Mouse (Mus musculus) heart, embryonic 12.5 days (tissue): ENCODE data around the gene Cntnap1. TPM values are rescaled to one million over a fixed set of nuclear protein-coding genes. Genes with fewer than 3 reads are reported as not detected.
A peak's percentile ranks its signal among the peaks of the same experiment; 100 is the strongest.

Experiments
- ATAC-seq: fragments of 200-750 bp; cut with Nextera tagmentation; 2 replicates; pipeline ENCODE4 v1.8.0; 2017; ENCODE audit warnings: moderate TSS enrichment, moderate library complexity; ENCODE audit not compliant: insufficient number of reproducible peaks, low FRiP score
- H3K27ac ChIP-seq: fragments of 300-500 bp; sonication (generic); 2 replicates; pipeline ENCODE4 v1.5.1; 2016; ENCODE audit warnings: mild to moderate bottlenecking, moderate library complexity; ENCODE audit not compliant: poor library complexity, severe bottlenecking
- H3K27me3 ChIP-seq: fragments of 300-500 bp; sonication (generic); replicated peaks from 2 replicates; pipeline ENCODE4 v1.6.1; 2016; ENCODE audit warnings: mild to moderate bottlenecking, moderate library complexity
- H3K36me3 ChIP-seq: fragments of 300-500 bp; sonication (generic); 2 replicates; pipeline ENCODE4 v1.6.1; 2016; ENCODE audit warnings: mild to moderate bottlenecking, moderate library complexity
- H3K4me1 ChIP-seq: fragments of 300-500 bp; sonication (generic); replicated peaks from 2 replicates; pipeline ENCODE4 v1.6.1; 2016; ENCODE audit warnings: mild to moderate bottlenecking
- H3K4me2 ChIP-seq: fragments of 300-500 bp; sonication (generic); 2 replicates; pipeline ENCODE4 v1.6.1; 2016; ENCODE audit warnings: mild to moderate bottlenecking, moderate library complexity
- H3K4me3 ChIP-seq: fragments of 300-500 bp; sonication (generic); 2 replicates; pipeline ENCODE4 v1.5.1; 2016; ENCODE audit warnings: mild to moderate bottlenecking
- H3K9ac ChIP-seq: fragments of 300-500 bp; sonication (generic); 2 replicates; pipeline ENCODE4 v1.6.1; 2016; ENCODE audit warnings: mild to moderate bottlenecking, moderate library complexity
- H3K9me3 ChIP-seq: fragments of 300-500 bp; sonication (generic); replicated peaks from 2 replicates; pipeline ENCODE4 v1.6.1; 2016; ENCODE audit warnings: mild to moderate bottlenecking, moderate library complexity
- WGBS: fragments of 180-500 bp; shearing (Covaris S2); methylation state at CpG from one replicate; pipeline ENCODE4 v1.1.7; 2016; 5-methylcytosine and 5-hydroxymethylcytosine counted together
- polyA plus RNA-seq: library from polyadenylated mRNA; unstranded; fragments of >200 nt; fragmentation: Nextera tagmentation; extraction: Ambion mirVana; gene quantifications from 2 replicates; pipeline ENCODE4 v1.2.1, GENCODE M21; 2016

The Cntnap1 gene
- polyA plus RNA-seq, 1 experiment from 2014 or later = 0.37 TPM

DNA sequence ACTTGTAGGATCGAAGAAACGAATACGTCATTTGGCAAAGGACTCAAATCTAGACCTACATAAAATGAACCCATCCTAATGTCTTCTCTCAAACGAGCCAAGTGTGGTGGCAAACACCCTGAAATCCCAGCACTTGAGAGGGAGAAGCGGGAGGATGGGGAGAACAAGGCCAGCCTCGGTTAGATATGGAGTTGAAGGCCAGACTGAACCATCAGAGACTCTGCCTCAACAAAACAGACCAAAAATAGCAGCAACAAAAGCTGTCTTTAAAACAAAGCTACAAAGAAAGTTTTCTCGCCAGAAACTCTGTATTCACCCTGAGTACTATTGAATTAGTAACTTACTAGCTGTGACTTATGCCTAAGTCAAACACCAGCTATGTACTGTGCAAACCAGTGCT is 33.3 kb upstream of the Cntnap1 start:
- no peak overlapping the region for H3K4me2 ChIP-seq
- H3K9ac ChIP-seq = no peak overlapping the region
- no peak overlapping the region for H3K4me3 ChIP-seq
- H3K27ac ChIP-seq = no peak overlapping the region
- H3K36me3 ChIP-seq = no peaks in the 10 kb centered on the region
- peaks cover 27% of the 10 kb centered on the region for H3K4me1 ChIP-seq
- 75% methylated on average over 7 of the region's 7 CpGs for WGBS
- no peaks in the 10 kb centered on the region for H3K9me3 ChIP-seq
- H3K27me3 ChIP-seq = no peaks in the 10 kb centered on the region
- no peak for ATAC-seq

DNA sequence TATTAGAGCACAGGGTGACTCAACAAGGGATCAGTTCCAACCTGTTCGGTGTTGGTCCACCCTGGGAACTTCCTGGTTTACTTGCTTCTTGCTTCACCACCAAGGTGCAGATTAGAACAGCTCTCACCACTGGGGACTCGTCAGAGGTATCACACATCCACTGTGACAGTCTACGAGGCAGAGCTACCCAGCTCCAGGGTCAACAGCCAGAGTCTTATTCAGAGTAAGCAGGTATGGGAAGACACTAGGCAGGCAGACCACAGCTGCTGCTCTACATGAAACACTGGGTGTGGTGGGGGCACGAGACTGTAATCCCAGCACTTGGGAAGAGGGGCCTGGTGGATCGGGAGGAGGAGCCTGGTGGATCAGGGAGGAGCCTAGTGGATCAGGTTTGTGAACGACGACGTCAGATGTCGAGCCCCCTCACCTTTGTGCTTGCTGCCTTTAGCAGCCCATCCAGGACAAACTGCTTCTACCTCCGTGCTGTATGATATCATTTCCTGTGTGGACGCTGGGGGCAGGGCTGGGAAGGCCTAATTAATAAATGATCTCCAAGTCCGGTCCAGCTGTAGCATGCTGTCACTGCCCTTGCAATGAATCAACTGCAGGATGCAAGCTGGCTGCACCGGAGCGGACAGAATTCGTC is 31.7 kb upstream of the Cntnap1 start:
- ATAC-seq = no peak
- H3K4me2 ChIP-seq = peak overlapping the region; percentile 38
- H3K27ac ChIP-seq = no peak overlapping the region
- no peaks in the 10 kb centered on the region for H3K9me3 ChIP-seq
- no peaks in the 10 kb centered on the region for H3K36me3 ChIP-seq
- H3K9ac ChIP-seq = peak overlapping the region; percentile 31; the same call in 1 of the 2 replicates
- no peak overlapping the region for H3K4me3 ChIP-seq
- H3K4me1 ChIP-seq = peaks cover 34% of the 10 kb centered on the region
- 27% methylated on average over 15 of the region's 15 CpGs for WGBS
- no peaks in the 10 kb centered on the region for H3K27me3 ChIP-seq

DNA sequence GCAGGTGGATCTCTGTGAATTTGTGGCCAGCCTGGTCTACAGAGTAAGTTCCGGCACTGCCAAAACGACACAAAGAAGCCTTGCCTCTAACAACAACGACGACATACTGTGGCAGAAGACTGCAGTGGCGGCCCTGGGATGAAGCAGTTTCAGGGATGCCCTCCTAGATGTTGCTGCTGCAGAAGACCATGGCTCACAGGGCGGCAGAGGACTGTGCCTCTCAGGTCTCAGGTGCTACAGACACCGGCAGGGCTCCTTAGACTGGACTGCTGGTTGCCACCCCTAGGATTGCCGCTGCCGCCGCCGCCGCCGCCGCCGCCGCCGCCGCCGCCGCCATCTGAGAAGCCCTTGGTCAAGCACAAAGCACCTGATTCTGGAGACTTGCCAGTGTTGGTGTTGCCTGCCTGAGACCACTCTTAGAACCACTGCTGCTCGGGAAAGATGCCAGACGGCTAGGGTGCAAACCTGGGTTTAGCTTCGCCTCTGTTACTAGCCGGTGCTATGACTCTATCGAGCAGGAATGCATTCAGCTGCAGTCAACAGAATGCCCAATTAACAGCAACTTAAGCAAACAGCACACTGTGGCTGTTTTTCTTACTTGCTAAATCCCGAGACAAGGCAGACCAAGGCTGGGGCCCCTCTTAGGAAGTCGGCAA is 30.0 kb upstream of the Cntnap1 start:
- H3K4me3 ChIP-seq = peak overlapping the region; percentile 43
- no peaks in the 10 kb centered on the region for H3K9me3 ChIP-seq
- peak overlapping the region; percentile 68 for H3K9ac ChIP-seq
- H3K4me2 ChIP-seq = peak overlapping the region; percentile 72
- peaks cover 33% of the 10 kb centered on the region for H3K4me1 ChIP-seq
- no peaks in the 10 kb centered on the region for H3K27me3 ChIP-seq
- H3K36me3 ChIP-seq = no peaks in the 10 kb centered on the region
- ATAC-seq = no peak
- peak overlapping the region; percentile 50; the same call in 1 of the 2 replicates for H3K27ac ChIP-seq
- 23% methylated on average over 27 of the region's 27 CpGs for WGBS

DNA sequence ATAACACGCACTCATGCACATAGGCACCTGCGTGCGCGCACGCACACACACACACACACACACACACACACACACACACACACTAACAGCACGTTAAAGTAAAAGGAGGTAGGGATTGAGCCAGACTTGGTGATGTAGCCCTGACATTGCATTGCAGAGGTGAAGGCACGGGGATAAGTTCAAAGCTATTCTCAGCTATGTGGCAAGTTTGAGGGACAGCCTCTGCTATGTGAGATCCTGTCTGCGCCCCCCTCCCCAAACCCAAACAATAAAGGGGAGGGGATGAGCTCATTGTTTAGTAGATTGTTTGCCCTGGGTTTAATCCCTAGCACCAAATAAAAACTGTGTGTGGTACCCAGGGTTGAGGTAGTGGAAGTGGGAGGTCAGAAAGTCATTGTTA is 29.2 kb upstream of the Cntnap1 start:
- H3K27me3 ChIP-seq = no peaks in the 10 kb centered on the region
- H3K9me3 ChIP-seq = no peaks in the 10 kb centered on the region
- H3K9ac ChIP-seq = no peak overlapping the region
- no peak for ATAC-seq
- H3K36me3 ChIP-seq = no peaks in the 10 kb centered on the region
- WGBS = 82% methylated on average over 8 of the region's 8 CpGs
- H3K4me3 ChIP-seq = no peak overlapping the region
- no peak overlapping the region for H3K4me2 ChIP-seq
- peaks cover 33% of the 10 kb centered on the region for H3K4me1 ChIP-seq
- H3K27ac ChIP-seq = peak overlapping the region; percentile 50; the same call in 1 of the 2 replicates

DNA sequence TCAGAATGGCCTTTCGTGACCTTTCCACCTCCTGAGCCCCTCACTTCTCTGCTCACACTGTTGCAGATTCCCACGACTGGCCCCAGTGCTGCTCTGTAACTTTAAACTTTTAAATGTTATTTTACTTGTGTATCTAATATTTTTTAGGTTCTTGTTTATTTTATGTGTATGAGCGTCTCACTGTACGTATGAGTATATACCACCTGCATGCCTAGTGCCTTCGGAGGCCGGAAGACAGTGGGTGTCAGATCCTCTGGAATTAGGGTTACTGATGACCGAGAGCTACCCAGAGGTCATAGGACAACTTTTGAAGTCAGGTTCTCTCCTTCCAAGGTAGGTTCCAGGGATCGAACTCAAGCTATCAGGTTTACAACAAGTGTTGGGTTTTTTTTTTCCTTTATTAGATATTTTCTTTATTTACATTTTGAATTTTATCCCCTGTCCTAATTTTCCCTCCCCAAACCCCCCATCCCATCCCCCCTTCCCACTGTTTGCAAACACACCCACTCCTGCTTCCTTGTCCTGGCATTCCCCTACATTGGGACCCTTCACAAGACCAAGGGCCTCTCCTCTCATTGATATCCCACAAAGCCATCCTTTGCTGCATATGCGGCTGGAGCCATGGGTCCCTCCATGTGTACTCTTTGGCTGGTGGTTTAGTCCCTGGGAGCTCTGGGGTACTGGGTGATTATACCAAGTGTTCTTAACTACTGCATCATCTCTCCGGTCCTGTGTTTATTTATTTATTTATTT is 27.9 kb upstream of the Cntnap1 start:
- no peak for ATAC-seq
- Histone ChIP-seq H3K9ac (no peak overlapping the region), H3K27ac (no peak overlapping the region), H3K4me1 (peaks cover 33% of the 10 kb centered on the region), H3K27me3 (no peaks in the 10 kb centered on the region), H3K36me3 (no peaks in the 10 kb centered on the region), H3K4me2 (no peak overlapping the region), H3K4me3 (no peak overlapping the region), H3K9me3 (no peaks in the 10 kb centered on the region)
- WGBS = 84% methylated on average over 10 of the region's 10 CpGs

DNA sequence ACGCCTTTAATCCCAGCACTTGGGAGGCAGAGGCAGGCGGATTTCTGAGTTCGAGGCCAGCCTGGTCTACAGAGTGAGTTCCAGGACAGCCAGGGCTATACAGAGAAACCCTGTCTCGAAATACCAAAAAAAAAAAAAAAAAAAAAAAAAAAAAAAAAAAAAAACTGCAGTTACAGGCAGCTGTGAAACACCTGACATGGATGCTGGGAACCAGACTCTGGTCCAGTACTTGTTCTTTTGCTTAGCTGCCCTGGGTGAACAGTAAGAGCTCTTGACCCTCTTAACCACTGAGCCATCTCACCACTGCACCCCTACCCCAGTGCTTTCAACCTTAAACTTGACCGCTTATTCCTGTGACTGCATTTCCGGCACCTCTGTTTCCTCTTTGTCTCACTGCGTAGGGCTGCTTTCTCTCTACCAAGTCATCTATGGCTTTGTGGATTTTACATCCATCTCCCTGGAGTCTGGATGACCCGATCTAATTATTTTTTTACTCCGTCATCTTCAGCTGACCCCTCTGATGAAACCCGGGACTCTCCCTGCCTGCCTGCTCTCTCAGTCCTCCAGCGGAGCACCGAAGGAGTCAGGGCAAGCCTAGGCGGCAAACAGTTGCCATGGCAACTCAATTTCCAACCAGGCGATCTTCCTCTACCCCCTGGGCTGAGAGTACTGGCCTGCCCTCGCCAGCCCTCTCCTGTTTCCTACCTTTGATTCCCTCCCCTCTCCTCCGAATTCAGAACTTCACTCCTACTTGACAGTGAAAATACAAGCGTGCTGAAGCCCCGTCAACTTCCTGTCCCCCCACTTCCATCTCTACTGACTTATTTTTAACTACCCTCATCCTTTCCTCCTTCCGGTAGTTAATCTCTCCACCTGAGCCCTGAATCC is 26.7 kb upstream of the Cntnap1 start:
- ATAC-seq = peak; percentile 28; the same call in 1 of the 2 replicates
- H3K9ac ChIP-seq = peak overlapping the region; percentile 19
- 21% methylated on average over 19 of the region's 19 CpGs for WGBS

DNA sequence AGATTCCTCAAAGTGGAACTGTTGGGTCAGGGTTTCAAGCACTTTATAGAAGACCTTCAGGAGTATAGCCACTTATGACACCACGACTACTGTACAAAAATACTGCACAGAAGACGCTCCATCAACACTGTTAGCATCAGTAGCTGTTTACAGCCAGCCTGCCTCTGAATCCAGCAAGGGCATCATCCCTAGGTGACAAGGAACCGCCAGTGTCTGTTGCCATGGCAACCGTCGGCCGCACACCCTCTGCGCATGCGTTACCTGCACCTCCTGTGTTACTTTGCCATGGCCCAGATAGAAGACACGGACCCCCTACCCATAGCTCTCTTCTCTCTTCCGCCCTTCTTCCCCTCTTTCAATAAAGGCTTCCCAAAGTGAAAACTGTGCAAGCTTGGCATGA is 23.9 kb upstream of the Cntnap1 start:
- Histone ChIP-seq H3K4me2 (no peak overlapping the region), H3K36me3 (no peaks in the 10 kb centered on the region), H3K9ac (no peak overlapping the region), H3K27me3 (no peaks in the 10 kb centered on the region), H3K27ac (no peak overlapping the region), H3K4me3 (no peak overlapping the region), H3K9me3 (no peaks in the 10 kb centered on the region), H3K4me1 (peaks cover 25% of the 10 kb centered on the region; the same call in 1 of the 2 replicates)
- 30% methylated on average over 10 of the region's 10 CpGs for WGBS
- no peak for ATAC-seq

More for the DNA sequence above, 26.7 kb upstream of the Cntnap1 start:
- H3K27me3 ChIP-seq = no peaks in the 10 kb centered on the region
- no peaks in the 10 kb centered on the region for H3K9me3 ChIP-seq
- H3K27ac ChIP-seq = no peak overlapping the region
- H3K36me3 ChIP-seq = no peaks in the 10 kb centered on the region
- H3K4me1 ChIP-seq = peaks cover 31% of the 10 kb centered on the region
- H3K4me2 ChIP-seq = peak overlapping the region; percentile 66
- peak overlapping the region; percentile 27 for H3K4me3 ChIP-seq

DNA sequence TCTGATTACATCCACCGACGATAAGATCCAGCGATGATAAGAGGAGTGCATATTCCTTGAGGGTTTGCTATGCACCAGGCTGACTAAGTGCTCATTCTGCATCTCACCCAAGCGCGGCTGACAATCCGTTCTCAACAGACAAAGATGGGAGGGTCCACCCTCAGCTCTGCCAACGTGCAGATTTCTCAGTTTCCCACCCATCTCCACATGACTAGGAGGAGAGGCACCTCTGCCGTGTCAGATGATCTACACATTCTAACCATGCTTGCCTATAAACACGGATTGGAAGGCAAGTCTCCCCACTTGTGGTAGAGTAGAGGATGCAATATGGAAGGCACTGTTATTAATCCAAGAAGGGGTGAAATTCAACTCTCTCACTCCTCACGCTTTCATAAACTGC is 21.6 kb upstream of the Cntnap1 start:
- Histone ChIP-seq H3K4me2 (no peak overlapping the region), H3K4me3 (no peak overlapping the region)
- 69% methylated on average over 10 of the region's 10 CpGs for WGBS

DNA sequence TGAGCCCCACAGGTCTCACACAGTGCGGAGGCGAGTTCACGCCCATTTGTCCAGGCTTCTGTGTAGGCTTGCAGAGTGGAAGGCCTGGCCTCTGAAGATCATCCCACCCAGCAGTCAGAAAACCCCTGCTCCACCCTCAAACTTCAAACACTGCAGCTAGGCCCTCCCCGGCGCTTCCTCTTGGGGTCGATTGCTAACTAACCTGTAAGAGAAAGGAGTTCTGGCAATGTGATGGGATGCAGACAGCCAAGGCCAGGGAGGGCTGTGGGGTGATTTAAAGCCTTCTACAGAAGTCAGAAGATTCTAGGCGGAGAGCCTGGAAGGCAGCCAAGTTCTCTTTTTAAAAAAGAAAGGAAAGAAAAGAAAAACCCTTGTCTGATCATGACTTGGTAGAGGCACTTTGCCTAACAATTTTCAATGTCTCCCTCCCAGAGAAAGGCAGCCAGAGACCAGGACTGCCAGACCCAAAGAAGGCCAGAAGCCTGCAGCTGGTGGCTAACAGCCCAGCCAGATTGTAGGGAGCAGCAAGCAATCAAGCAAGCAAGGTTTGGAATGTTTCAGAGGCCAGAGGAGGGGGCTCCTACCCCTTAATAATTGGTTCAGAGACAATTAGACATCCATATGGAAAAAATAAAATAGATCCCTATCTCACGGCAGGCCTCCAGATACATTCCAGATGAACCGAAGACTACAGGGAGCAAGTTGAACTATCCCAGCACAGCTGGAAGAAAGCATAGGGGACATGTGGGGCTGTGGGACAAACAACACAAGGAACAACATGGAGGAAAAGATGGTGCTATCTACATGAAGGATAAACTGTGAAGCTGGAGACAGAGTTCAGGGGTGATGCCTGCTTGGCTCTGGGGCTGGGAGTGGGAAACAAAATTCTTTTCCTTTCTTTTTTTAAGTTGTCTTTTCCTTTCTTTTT is 20.9 kb upstream of the Cntnap1 start:
- H3K36me3 ChIP-seq = no peaks in the 10 kb centered on the region
- 52% methylated on average over 9 of the region's 9 CpGs for WGBS
- no peaks in the 10 kb centered on the region for H3K9me3 ChIP-seq
- H3K27me3 ChIP-seq = no peaks in the 10 kb centered on the region
- H3K4me1 ChIP-seq = peaks cover 11% of the 10 kb centered on the region; the same call in 1 of the 2 replicates
- H3K4me3 ChIP-seq = no peak overlapping the region
- H3K4me2 ChIP-seq = no peak overlapping the region
- ATAC-seq = no peak
- no peak overlapping the region for H3K9ac ChIP-seq
- H3K27ac ChIP-seq = peak overlapping the region; percentile 21; the same call in 1 of the 2 replicates

More for the DNA sequence above, 21.6 kb upstream of the Cntnap1 start:
- Histone ChIP-seq H3K4me1 (peaks cover 15% of the 10 kb centered on the region; the same call in 1 of the 2 replicates), H3K27me3 (no peaks in the 10 kb centered on the region), H3K36me3 (no peaks in the 10 kb centered on the region), H3K27ac (peak overlapping the region; percentile 21; the same call in 1 of the 2 replicates), H3K9me3 (no peaks in the 10 kb centered on the region), H3K9ac (no peak overlapping the region)
- ATAC-seq = no peak

DNA sequence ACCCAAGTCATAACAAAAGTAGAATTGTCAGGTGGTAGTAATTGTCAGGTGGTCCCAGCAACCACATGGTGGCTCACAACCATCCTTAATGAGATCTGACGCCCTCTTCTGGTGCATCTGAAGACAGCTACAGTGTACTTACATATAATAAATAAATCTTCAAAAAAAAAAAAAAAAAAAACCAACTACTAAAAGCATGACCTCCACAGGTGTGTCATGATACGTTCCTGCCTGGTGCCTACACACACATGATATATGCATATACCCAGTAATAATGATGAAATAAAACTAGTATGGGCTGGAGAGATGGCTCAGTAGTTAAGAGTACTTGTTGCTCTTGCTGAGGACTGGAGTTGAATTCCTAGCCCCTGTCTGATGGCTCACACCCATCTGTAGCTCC is 19.3 kb upstream of the Cntnap1 start:
- no peak for ATAC-seq
- Histone ChIP-seq H3K9me3 (no peaks in the 10 kb centered on the region), H3K4me1 (peaks cover 13% of the 10 kb centered on the region; the same call in 1 of the 2 replicates), H3K27me3 (no peaks in the 10 kb centered on the region), H3K36me3 (no peaks in the 10 kb centered on the region), H3K9ac (no peak overlapping the region), H3K4me3 (no peak overlapping the region), H3K27ac (no peak overlapping the region), H3K4me2 (no peak overlapping the region)
- 48% methylated on average over 2 of the region's 2 CpGs for WGBS
